Mouse (Mus musculus) CH12F3 (cell line): Measurements from ENCODE around the gene Tub.

Source experiments
- in situ Hi-C: fragments of 300-500 bp; cut with MboI; formaldehyde crosslinking; loops from 2 replicates; pipeline ENCODE4 v1.14.3; 2020; ENCODE audit warnings: low sequenced_read_pairs

The Tub gene

DNA sequence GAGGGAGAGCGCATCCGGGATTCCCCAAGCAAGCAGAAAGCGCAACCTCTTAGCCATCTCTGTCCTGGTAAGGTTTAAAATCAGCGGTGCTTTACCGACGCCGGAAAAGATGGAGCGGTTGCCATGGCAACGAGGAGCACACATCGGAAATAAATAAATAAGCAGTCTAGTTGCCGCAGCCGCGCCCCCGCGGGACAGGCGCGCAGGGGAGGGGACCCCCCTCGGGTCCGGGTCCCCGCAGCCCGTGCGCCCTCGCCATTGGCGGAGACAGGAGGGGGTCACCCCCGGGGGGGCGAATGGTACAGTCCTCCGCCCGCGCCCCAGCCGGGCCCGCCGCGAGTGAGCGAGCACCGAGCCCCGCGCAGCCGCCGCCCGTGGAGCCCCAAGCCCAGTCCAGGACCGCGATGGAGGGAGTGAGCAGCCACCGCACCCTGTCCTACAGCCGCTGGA, at the start of gene Tub:
TSS of gene Tub (plus strand) at position 27 of the 450 bp plus-strand sequence.
- in situ Hi-C loops = no loop called here

DNA sequence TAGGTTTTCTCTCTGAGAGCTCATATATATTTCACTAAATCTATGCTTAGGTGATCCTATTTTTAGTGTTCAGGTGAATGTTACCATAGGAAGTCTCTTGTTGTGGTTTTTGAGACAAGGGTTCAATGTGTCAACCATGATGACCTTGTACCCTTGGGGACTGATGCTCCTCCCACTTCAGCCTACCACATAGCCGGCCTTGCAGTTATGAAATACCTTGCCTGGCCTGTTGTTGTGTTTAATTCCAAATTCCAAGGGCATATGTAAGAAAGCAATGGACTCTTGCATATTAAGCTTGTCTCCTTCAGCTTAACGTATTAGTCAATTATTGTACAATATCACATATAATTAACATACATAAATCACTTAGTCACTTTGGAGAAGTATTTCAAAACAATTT, 46.2 kb upstream of the Tub start:
- in situ Hi-C loops = no loop called here

DNA sequence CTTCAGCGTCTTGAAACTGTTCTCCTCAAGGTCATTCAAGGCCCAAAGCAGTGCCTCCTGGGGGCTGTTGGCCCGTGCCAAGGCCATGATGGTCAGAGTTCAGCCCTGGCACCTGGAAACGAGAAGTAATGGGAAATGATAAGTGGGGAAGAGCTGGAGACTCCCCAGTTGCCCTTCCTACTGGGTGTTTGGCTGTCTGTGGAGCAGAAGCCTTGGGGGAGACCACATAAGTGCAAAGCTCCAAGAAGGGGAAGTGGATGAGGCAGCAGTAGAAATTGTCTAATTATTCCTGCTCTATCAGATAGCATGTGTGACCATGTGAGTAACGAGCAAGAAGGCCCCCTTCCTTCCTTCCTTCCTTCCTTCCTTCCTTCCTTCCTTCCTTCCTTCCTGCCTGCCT, 23.1 kb upstream of the Tub start:
- in situ Hi-C loops = no loop called here

DNA sequence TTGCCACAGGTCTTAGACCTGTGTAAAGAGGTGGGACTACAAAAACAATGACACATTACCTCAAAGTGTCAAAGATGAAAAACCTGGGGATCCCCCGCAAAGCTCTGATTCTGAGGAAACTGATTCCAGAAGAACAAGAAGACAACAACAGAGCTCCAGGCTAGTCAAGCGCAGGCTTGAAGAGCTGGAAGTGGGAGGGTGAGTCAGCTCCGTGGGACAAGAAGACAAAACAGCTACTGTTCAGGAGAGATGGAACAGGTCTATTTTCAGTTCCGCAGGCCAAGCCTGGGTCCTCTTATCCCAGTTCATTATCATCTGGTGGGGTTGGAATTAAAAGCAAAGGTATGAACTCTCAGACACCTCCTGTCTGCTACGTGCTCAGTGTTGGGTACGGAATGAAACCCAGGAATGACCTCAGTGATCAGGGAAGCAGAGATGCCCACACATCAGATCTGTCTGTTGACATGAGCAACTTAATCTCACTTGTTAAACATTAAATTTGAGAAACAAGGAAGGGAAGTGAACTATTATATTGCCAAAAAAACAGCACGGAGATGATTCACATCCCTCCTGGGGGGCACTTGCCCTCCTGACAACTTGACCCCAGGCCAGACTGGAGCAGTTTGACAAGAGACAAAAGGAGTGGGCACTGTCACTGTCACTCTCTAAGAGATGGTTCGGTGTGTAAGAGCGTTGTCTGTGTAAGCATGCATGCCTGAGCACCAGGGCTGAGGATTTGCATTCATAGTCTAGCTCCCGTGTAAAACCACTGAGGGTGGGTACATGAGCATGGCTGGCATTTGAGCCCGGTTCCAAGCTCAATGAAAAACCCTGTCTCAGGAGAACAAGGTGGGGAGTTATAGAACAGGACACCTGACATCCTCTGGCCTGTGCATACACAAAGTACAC, 21.6 kb upstream of the Tub start:
- in situ Hi-C loops = no loop called here

DNA sequence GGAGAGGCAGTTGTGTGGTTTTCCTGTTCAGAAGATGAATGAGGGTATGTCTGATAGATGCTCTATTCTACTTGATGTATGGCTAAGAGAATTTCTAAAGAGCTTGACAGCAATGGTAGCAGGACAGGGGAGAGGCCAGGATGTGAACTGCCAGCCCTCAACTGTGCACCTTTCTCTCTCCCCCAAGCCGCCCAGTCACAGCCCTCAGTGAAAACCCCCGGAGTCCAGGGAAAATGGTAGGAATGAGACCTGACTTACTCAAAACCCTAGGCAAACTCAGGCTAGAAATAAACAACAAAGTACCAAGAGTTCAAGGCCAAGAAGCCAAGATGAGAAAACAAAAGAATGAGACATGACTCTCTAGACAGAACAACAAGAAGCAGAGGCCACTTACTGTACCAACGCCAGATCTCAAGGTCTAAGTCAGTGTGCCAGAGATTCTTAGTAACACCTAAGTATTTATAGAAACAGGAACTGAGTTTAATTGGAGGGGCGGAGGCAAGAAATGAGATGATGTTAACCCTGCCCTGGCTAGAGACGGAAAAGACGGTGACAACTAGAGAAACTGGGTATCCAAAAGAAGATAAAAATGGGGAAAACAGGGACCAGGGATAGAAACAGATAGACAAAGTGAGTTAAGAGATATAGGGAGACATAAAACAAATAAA, 20.3 kb upstream of the Tub start, which contains the start of gene Nlrp10:
TSS of gene Nlrp10 (minus strand) at position 453 of the 668 bp plus-strand sequence.
- in situ Hi-C loops = no loop called here

DNA sequence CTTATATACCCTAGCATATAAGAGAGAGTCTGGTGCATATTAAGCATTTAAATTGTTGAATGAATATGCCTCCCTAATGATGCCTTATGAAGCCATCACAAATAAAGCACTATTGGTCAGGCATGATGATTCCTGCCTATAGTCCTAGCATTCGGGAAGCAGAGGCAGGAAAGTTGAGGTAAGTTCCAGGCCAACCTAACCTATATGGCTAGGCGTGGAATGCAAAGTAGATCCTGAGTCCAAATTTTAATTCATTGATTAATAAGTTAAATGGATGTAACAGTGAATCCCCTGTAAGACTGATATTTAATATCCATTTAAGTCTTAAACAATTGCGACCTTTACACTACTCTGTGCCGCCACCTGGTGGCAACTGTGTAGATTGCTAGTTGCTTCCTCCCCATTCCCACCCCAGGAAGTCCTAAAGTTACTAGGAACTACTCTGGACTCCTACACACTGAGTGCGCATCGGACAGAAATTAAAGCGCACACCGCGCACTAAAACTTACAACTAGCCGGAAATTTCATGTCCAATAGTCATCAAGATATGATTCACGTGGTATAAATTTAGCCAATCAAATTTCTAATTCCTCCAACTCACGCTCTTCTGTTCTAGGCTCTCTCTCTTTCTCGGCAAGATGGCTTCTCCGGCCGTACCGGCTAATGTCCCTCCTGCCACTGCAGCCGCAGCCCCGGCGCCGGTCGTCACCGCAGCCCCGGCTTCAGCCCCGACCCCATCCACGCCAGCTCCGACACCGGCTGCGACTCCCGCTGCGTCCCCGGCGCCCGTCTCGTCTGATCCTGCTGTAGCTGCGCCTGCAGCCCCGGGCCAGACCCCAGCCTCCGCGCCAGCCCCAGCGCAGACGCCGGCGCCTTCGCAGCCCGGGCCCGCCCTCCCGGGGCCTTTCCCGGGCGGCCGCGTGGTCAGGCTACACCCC, 16.1 kb upstream of the Tub start, which contains the start of gene Eif3f:
TSS of gene Eif3f (plus strand) at position 624 of the 938 bp plus-strand sequence.
- in situ Hi-C loops = no loop called here

DNA sequence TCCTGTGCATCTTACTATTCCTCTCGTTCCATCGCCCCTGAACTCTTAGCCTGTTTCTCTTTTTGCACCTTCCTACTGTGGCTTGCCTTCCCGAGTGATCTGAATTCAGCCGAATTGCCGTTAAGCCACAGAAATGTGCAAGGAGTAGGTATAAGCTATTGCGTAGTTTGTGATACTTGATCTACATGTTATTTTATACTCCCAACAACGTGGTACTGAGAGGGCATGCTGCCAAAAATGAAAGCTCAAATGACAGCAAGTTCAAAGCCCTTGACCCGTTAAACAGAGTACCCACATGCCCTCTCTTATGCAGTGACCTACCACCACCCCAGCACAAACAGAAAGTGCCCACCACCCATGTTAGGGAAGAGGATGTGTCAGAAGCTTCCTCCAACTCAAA, 15.3 kb upstream of the Tub start:
- in situ Hi-C loops = no loop called here

DNA sequence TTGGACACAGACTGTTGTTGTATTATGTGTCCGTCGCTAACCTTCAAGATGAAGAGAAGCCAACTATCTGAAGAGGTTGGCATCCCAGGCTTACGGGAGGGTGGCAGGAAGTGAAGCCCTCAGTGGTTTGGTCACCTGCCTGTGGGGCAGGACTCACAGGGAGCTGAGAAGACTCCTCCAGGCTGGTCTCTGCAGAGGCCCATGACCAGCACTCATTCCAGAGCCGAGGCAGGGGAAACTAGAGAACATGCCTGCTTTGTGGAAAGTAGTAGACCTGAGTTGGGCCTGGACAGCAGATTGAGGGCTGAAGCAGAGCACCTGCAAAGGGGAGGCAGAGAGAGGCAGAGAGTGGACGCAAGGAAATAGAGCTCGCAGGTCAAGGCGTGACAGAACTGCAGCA, 14.7 kb upstream of the Tub start:
- in situ Hi-C loops = no loop called here

DNA sequence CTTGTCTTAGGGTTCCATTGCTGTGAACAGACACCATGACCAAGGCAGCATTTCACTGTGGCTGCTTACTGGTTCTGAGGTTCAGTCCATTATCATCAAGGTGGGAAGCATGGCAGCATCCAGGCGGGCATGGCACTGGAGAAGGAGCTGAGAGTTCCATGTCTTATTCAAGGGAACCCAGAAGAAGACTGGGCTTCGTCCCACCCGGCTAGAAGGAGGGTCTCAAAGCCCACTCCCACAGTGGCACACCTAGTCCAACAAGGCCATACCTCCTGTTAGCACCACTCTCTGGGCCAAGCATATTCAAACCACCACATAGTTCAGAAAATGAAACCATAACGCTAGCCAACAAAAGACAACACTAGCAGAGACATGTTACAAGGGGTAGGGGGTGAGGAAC, 13.5 kb upstream of the Tub start:
- in situ Hi-C loops = no loop called here

DNA sequence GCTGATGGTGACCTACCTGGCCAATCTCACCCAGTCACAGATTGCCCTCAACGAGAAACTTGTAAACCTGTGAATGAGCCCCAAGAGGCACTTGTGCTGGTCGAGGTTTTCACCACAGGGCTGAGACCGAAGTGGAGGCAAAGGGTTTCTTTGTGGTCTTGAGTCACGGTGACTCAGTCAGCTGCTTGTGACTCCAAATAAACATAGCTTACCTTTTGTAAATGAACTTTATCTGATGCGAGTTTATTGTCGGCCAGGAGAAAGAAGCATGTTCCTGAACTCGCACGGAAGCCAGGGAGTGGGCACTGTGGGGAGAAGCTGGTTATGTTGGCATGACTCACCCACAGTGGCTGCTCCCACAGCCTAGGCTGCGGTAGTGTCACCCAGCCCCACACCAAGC, 8.7 kb upstream of the Tub start:
- in situ Hi-C loops = no loop called here

DNA sequence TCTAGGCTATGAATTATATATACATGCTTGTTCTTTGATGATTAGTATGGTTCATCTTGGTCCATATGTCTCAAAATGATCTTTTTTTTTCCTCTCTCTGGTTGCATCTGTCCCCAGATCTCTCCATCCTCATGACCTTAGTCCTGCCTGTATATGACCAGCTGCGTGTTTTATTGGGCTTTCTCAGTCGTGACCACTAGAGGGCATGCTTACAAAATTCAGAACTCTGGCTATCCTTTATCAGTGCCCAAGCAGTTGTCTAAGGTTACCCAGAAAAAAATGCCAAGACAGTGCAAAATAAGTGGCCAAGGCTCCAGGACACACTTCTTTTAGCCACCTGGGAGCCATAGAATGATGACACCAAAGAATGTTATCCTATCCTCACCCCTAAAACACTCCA, 6.1 kb upstream of the Tub start:
- in situ Hi-C loops = no loop called here

DNA sequence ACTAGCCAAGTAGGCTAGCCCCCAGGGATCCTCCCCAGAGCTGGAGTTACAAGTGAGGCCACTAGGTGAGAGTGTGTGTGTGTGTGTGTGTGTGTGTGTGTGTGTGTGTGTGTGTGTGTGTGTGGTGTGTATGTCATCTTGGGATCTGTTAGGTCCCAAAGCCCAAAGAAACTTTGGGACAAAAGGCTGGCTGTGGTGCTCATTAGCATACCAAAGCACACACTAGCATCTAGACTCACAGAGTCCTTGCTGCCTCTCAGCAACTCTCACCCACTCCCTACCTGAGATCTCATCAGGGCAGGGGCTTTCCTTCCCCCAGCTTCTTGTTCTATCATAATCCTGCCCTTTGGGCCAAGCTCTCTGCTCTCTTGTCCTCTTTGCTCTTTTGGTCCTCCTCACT, 1.5 kb upstream of the Tub start:
- in situ Hi-C loops = no loop called here

DNA sequence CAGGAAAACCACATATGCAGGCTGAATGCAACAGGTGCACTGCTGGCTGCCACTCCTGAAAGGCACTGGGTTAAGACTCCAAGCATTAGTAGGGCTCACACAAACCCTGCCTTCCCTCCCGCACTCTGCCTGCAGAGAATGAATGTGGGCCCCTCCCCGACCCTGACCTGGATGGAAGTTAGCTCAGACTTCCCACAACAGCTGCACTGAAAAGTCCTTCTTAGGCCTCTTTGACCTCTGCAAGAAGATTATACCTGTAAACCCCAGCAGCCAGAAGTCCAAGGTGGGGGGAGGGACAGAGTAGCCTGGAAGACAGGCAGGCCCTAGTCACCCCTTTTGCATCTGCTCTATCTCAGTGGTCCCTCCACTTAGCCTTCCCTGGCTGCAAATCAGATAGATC, 837 bp upstream of the Tub start:
- in situ Hi-C loops = no loop called here

DNA sequence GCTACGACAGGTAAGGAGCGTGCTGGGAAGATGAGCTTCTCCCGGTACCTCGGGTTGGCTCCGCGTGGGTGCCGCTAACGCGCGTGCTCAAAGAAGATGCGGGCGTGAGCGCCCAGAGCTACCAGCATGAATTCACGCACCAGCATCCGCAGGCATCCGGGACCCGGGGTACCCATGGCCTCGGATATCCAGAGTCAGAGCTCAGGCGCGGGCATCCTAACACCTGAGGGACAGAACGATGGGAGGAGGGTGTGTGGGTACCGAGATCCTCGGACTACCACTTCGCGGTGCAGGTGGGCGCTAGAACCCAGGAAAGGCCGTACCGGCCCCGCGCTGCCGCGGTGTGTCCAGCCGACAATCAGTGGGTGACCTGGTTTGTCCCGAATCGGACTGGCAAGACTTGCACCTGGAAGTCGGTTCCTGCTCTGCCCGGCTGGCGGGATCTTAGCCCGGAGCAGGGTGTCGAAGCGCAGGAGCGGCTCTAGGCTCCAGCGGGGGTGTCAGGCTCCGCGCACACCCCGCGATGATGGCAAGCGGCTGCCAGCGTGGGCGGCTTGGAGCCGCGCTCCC, 709 bp downstream of the Tub start:
- in situ Hi-C loops = no loop called here

DNA sequence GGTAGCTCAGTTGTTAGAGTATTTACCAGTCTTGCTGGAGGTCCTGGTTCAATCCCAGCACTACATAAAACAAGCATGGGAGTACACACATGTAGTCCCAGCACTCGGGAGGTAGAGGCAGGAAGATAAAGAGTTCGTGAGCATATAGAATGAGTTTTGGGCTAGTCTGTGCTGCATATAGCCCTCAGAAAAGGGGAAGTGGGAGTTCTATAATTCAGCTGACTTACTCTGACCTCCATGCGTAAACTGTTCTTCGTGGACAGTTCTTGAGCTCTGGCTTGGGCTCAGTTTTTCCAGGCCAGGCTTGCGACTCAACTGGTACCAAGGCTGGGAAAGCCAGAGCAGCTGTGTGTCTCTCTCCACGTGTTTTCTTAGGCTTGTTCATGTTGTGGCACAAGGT, 2.7 kb downstream of the Tub start:
- in situ Hi-C loops = no loop called here

DNA sequence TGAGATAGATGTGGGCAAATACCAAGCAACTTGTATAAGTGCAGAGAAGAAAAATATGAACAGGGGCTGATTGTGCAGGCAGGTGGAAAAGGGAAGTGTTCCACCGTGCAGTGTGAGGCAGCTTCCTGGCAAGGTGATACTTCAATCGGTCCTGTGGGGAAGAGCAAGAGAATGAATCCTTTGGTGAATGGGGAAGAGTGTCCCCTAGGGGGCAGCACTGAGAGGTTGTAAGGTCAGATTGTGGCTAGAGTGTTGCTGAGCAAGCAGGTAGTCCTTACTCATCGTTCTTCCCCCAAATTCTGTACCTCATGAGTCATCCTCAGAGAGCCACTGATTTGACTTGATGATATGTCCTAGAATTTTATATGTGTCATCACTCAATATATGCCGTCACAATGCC, 4.0 kb downstream of the Tub start:
- in situ Hi-C loops = no loop called here

DNA sequence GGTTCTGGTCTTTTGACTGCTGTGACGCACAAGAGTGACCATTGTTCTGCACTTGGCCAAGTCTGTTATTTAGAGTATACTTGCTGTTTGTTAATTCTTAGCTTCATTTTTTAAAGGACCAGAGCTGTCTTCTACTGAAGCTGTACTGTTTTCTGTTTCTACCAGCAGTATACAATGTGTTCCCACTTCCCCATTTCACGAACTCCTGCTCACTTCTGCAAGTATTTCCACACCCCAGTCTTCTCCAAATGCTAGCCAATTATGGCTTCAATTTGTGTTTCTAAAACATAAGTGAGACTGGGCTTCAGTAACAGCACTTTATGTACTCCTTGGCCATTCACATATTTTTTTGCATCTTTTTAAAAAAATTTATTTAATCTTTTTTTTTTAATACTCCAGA, 7.6 kb downstream of the Tub start:
- in situ Hi-C loops = no loop called here

DNA sequence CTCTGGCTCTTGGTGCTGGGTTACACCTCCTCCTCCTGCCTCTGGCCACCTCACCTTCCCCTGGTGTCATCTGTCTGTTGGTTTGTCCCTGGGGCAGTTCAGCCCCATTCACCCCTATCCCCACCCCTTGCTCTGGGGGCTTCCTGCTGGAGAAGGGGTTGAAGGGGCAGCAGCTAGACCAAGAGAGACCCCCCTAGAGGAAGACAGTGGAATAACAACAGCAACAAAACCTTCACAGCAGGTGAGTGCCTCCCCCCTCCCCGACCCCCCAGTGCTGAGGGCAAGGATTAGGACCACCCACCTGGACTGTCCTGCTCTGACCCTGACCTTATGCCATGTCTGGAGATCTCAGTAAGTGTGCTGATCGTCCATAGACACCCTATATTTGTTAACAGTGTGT, 15.8 kb downstream of the Tub start:
- in situ Hi-C loops = no loop called here

DNA sequence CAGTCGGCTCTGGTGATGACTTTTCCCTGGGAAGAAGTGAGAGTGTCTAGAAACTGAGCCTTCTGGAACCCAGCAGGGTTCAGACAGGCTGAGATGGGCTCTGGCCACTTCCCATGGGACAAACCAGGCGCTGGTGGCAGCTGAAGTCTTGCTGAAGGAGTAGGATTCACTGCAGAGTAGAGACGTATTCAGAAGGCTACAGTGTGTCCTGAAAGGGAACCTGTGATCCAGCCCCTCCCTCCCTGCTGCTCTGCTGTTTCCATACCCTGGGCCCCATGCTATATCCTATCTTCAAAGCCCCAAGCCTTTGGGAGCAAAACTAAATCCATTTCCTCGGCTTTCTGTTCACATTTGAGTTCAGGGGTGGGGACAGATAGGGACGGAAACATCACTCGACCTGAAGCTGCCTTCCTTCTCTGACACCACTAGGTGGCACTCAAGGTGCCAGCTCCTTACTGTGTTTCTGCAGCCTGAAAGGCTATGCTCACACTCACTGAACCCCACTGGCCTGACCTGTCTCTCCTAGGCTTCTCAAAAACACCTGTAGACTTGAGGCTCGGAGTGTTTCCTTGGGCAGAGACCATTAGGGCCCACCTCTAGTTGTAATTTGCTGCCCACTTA, 16.7 kb downstream of the Tub start:
- in situ Hi-C loops = no loop called here

DNA sequence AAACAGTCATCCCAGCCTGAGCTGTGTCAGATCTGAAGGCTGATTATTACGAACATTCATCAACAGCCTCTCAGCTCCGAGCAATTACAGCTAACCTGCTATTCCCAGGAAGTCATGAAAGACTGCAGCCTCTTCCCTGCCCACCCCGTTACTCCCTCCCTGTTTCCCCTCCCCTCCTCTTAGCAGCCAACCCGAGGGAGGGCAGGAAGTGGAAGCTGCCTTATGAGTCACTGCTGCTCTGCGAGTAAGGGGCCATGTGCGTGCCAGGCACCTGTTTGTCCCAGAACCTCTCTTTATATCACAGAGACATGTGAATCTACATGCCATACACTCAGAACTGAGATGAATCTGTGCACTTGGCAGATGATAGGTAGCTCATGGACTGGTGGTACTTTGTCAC, 18.1 kb downstream of the Tub start:
- in situ Hi-C loops = no loop called here
